Mouse (Mus musculus) embryo, embryonic 11 days (tissue): ENCODE measurements at regions not wholly inside any gene's neighbourhood (a gene's known extent, or its start where the extent isn't known, plus 50 kb on each side); places are given as distances from the start of the nearest gene placed in this dataset.
"Not testable (repeated sequence)": the region's sequence is repeated elsewhere in the genome, so short reads cannot be mapped to it uniquely, and the experiment has no call there.

ENCODE experiments used
- DNase-seq: peaks from one replicate; pipeline ENCODE4 v3.0.0-alpha.2; 2015

- no peak for DNase-seq
Observed at GRCm38 (mm10) chr8:42442786-42443185, 698.5 kb downstream of the Triml1 start.

DNA sequence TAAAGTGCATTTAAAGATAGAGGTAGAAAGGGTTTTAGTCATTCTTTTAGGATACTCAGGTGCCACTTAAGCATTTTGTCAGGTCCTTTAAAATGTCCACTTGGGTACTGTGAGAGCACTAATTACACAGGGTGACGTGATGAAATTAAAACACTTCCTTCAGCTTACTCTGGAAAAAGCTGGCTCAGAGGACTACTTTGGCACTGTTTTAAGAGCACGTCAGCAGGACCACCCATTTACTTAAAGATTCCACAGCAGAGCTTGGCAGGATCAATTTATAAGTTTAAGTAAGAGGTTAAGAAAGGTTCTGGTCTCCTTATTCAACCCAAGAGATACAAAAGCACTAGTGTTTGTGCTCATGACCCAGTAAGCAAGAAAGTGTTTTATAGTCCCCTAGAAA lies 738.7 kb downstream of the Triml1 start:
- DNase-seq: no peak

DNA sequence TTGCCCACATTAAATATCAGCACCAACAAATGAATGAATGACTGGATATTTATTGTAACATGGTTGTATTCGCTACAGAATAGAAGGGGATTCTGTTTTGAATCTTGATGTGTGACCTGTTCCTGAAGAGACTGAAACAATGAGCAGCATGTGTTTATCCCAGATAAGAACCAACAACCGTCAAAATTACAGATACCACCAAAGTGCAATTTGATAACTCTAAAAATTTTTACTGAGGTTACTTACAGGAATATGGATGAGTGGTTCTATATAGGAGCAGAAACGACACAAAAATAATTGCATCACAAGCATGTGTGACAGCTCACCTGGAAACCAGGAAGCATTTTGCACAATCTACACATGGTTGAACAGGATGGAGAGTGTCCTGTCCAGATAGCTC lies 744.4 kb downstream of the Triml1 start:
- DNase-seq: no peak

DNA sequence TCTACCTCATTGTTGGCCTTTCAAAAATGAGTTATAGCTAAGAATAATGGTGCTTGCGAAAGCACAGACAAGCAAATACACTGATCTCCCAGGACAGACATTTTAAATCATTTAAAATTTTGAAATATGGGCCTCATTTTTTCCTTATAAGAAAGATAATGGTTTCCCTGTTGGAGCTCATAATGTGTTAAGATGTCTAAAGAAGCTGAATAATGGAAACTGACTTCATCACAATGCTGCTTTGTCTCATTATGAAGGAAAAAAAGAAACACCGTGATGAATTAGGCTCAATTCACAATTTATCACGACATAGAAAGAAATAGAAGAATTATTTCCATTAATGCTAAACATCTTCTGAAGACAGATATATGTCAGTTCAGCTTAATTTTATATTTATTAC lies 752.5 kb downstream of the Triml1 start:
- DNase-seq: no peak

DNA sequence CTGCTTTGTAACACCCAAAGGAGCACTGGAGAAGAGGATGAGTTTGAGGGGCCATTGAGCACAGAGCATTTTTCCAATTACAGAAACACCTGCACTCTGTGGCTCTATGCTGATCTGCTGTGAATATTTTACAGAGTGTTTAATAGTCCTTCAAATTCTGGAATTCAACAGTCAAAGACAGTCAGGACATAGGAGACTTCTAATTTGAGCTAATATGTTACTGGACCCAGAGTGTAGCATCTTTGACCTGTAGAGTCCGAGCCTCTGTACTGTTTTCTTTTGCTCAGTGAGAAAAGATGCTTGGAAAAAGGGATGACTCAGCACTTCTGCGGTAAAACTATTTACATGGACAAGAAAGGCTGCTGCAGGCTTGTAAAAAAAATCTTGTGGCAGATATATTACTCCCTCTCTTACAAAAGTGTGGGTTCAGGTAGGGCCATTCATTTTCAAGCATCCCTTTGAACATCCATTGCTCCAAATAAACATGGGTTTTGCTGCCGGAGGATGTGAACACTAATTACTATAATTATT lies 793.1 kb downstream of the Triml1 start:
- peak; percentile 14 for DNase-seq

DNA sequence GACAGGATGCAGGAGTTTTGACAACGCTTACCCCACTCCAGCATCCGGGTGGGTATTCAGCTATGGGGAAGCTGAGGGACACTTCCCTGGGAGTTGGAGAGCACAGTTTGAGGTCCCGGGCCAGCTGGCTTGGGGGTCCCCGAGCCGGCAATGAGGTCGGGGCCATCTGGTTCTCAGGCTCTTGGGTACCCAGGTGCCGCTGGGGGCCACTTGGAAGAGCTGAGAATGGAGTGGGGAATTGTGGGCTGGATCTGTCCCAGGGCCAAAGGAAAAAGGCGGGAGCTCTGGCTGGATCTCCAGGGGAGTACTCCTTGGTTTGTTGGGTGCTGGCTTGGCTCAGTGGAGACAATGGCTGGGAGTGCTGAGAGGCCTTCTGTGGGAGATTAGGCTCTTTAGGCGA lies 806.6 kb downstream of the Triml1 start:
- no peak for DNase-seq

DNA sequence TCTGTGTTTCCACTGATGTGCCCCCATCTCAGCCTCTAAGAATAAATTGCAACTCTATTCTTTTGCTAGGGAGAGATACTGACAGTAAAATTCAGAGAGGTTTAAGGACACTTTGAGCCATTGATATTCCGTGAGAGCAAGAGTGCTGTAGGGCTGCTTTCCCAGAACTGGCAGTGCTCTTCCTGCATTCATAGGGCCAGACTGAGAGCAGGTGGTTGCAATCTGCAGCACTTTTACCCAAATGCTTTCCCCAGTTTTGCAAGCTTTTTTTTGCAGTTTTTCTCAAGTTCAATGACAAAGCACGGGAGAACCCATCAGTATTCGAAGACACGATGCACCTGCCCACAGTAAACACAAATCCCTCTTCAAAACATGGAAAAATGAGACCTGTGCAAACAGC lies 816.6 kb downstream of the Triml1 start:
- no peak for DNase-seq

GRCm38 (mm10) chr8:42322862-42323261 lies 818.4 kb downstream of the Triml1 start:
- no peak for DNase-seq

- no peak for DNase-seq
Observed at GRCm38 (mm10) chr8:42311060-42311459, 830.2 kb downstream of the Triml1 start.

- DNase-seq: peak; percentile 34
Observed at GRCm38 (mm10) chr8:42291392-42291791, 849.9 kb downstream of the Triml1 start.

- DNase-seq: no peak
Observed at GRCm38 (mm10) chr8:42282011-42282410, 859.3 kb downstream of the Triml1 start.

- DNase-seq: no peak
Observed at GRCm38 (mm10) chr8:42253358-42253757, 836.5 kb upstream of the Frg1 start.

DNA sequence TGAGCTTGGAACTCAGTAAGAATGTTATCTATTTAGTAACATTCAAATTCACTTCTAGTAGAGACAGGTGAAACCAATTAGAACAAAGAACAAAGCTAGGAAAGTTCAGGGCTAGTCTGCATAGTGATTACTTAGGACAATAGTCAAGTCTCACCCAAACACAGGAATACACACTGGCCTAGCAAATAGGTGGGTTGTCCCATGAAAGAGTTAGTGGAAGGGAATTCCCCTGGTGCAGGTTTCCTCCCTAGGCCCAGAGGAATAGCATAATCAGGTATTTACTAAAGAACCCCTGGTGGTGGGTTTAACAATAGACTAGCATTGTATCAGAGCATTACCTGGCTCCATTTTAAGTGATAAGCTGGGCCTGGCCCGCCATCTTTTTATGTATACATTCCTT lies 825.4 kb upstream of the Frg1 start:
- DNase-seq: not testable (repeated sequence)

DNA sequence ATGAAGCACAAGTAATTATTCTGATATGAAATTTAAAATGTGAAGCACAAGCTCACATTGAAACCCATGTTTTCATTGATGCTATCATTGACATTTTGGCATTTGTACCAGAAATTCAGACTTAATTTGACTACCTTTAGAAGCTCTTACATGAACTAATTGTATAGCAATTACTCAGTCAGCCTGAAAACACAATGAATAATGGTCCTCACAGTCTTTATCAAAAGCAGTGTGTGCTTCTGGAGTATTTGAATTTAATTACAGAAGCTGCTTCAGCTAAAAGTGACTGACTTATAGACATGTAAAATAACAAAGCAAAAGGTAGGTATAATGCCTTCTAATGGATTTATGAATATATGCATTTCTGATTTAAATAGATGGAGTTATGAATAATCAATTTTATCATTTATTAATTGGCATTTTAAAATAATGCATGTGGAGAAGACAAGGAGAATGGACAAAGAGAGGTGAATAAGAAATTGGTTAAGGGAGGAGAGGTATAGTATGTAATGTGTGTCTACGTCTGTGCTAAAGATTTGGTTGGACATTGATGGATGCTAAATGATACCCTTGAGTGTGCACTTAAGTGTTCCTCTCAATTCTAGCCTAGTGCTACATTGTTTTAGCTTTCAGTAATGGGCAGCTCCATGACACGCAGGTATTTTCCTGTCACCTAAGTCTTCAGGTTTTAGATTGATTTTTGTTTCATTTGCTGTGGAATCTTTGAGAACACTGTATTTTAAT lies 803.2 kb upstream of the Frg1 start:
- DNase-seq: no peak

DNA sequence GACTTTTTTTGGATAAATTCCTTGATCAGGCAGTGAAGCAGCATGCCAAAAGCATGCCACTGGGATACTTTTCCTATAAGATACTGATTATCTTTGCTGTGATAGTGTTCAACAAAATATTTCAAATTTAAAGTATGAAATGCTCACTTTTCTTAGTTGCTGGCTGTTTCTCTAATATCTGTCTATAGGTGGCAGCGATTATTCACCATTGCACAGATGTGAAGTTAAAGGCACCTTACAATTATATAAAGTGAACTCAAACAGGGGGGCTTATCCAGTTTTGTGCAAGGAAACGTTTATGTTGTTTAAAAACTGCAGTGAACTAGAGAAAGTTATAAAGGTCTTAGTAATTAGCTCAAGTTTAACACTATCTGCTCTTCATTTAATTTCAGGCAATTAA lies 794.1 kb upstream of the Frg1 start:
- DNase-seq: peak; percentile 22

GRCm38 (mm10) chr8:42209989-42210388 lies 793.1 kb upstream of the Frg1 start:
- no peak for DNase-seq

DNA sequence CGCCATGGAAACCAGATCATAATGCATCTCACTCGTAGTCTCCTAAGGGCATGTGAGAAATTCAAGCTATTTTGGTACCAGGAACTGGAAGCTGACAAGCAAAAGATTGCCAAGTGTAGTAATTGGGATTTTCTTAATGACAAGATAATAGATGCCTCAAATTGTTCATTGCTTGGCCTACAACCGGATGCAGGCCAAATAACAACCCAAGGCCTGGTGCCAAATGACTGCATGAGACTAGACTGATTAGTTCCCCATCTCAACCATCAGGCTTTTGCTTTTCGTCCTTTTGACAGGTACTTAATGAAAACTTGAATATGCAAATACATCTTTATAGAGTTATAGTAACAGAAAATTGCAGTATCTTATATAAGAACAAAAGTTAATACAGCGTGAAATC lies 780.4 kb upstream of the Frg1 start:
- DNase-seq: no peak

- DNase-seq: no peak
Observed at GRCm38 (mm10) chr8:42193902-42194550, 777.2 kb upstream of the Frg1 start.

GRCm38 (mm10) chr8:42187083-42187482 lies 770.2 kb upstream of the Frg1 start:
- no peak for DNase-seq

DNA sequence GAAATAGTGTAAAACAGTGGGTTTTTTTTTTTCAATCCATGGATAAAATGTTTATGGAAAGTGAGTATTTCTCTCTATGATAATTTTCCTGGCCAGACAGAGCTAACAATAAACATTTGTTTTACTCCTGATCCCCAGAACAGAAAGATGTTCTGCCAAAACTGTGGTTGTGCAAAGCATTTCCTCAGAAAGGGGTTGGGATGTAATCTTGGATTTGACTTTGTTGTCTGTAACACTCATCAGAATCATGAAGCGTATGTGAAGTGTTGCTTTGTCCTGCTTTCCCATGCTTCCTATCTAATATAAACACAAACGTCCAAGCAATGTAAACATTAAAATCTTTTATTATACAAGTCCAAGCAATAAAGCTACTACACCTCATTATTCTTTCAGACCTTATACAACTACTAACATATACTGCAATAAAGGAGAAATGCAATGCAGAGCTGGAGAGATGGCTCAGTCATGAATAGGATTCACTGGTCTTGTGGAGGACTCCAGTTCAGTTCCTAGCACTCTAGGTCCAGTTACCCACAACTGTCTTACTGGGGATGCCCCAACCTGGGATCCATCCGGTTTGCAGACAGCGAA lies 766.5 kb upstream of the Frg1 start:
- DNase-seq: no peak

DNA sequence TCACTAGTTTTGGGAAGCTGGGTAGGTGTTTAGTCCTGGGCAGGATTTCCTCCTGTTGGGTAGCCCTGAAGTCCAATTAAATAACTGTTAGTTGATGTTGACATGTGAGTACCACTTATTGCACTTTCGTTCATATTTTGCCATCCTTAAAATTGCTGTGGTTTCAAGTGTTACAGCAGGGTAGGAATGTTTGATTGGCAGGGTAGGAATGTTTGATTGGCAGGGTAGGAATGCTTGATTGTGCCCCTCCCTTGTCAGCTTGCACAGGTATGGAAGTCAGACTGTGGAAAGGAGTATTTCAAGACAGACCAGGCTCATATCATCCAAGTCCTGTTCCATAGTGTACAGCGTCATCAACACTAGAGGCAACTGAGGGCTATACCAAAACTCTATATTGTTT lies 745.6 kb upstream of the Frg1 start:
- no peak for DNase-seq

DNA sequence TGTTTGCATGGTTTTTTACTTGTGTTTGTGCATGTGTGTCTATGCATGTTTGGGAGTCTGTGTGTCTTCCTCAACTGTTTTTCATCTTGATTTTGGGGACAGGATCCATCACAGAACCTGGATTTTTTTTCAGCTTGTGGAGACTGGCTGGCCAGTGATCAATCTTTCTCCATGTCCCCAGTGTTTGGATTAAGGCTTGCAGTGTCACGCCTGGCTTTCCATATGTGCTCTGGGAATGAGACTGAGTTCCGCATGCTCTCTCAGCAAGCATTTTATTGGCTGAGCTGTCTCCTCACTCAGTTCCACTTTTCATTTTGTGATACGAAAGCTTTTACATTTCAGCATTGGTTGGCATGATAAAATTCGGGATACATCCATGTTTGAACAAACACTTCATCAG lies 740.1 kb upstream of the Frg1 start:
- DNase-seq: no peak

DNA sequence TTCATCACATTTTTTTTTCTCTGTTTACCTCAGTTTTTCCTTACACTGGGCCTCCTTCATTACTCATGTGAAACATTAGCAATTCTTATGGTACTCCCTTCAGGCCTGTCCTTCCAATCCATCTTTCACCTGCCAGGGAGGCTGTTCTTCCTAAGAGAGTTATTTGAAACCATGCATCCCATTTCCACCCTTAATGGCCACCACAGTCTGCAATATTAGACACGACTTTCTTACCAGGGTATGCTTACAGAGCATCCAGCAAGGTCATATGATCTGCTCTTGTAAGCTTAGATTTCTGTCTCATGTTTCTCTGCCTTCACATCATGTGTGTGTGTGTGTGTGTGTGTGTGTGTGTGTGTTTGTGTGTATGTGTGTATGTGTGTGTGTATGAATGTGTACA lies 739.7 kb upstream of the Frg1 start:
- DNase-seq: peak; percentile 6

- DNase-seq: no peak
Observed at GRCm38 (mm10) chr8:42144685-42145084, 727.8 kb upstream of the Frg1 start.
